Mouse (Mus musculus): ENCODE measurements around the gene Elane.

The Elane gene

GRCm38 (mm10) chr10:79916081-79916480 lies 30.0 kb downstream of the Elane start:
- DNase-seq (ENCODE audit: low spot score) = no peak

GRCm38 (mm10) chr10:79916808-79917531 lies 30.9 kb downstream of the Elane start, which contains the start of gene Kiss1r:
Kiss1r (plus strand) TSS chr10:79916971.
- peak; percentile 73 for DNase-seq (ENCODE audit: low spot score)

DNA sequence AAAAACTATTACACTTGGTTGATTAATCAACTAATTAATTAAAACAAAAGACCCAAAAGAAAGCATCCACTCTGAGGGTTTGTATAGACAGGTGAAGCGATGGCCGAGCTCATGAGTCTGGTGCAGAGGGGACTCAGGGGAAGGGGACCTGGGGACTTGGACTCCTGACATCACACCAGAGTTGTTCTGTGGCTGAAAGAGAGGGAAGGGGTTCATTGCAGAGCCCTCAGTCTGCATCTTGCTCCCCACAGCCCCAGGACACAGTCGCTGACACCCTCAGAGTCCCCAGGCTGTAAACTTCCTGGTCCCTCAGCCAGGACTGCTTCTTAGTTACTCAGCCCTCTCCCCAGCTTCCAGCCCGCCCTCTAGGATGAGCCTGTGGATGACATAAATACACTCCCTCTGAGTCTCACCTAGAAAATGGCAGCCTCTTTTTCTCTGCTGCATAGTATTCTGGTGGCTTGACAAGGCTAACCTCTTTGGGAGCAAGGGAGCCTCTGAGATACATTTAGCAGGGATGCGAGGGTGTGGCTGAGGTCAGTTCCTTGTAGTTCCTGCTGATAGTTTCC lies 31.6 kb downstream of the Elane start:
- DNase-seq (ENCODE audit: low spot score) = no peak

DNA sequence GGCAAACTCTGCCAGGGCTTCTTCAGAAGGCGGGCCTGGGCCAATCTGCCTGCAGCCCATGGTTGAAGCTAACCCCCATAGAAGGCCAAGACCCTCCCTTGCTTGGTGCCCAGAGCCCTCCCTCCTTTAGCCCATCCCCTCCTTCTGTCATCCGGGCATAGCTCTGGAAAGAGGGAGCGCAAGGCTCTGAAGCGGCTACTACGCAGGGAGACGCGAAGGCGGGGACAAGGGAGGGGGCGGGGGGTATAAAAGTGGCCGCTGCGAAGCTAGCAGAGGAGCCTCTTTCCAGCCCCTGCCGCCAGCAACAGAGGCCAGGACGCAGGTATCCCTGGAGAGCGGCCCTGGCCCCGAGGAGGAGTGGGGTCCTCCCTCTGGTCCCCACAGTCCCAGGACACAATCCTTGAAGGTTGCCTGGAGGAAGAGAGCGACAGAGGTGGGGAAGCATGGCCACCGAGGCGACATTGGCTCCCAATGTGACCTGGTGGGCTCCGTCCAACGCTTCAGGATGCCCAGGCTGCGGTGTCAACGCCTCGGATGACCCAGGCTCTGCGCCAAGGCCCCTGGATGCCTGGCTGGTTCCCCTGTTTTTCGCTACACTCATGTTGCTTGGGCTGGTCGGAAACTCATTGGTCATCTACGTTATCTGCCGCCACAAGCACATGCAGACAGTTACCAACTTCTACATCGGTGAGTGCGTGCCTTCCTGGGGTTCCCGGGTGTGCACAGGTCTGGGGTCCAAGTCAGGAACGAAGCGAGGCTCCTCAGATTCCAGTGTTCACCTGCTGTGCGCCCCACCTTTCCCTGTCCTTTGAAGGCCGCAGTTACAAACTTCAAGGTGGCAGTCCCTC lies 32.4 kb downstream of the Elane start:
- no peak for DNase-seq (ENCODE audit: low spot score)

DNA sequence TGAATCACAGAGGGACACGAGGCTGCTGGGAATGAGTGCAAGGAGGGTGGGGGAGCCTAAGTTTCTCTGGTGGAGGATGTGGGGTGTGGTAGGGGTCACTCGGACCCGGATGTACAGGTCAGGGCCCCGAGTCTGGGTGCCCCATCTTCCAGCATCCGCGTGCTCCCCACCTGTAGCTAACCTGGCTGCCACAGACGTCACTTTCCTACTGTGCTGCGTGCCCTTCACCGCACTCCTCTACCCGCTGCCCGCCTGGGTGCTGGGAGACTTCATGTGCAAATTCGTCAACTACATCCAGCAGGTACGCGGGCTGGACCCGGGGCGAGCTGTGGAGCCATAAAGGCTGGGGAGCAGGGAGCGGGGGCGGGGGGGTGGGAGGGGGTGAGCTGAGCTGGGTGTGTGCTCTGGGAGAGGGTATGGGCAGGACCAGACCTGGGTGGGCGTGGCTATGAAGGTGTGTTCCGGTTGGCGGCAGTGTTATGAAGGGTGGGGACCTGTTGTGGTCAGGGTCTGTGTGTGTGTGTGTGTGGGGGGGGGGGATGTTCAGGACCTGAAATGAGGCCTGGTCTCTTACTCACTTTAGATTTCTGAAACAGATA lies 33.3 kb downstream of the Elane start:
- no peak for DNase-seq (ENCODE audit: low spot score)

DNA sequence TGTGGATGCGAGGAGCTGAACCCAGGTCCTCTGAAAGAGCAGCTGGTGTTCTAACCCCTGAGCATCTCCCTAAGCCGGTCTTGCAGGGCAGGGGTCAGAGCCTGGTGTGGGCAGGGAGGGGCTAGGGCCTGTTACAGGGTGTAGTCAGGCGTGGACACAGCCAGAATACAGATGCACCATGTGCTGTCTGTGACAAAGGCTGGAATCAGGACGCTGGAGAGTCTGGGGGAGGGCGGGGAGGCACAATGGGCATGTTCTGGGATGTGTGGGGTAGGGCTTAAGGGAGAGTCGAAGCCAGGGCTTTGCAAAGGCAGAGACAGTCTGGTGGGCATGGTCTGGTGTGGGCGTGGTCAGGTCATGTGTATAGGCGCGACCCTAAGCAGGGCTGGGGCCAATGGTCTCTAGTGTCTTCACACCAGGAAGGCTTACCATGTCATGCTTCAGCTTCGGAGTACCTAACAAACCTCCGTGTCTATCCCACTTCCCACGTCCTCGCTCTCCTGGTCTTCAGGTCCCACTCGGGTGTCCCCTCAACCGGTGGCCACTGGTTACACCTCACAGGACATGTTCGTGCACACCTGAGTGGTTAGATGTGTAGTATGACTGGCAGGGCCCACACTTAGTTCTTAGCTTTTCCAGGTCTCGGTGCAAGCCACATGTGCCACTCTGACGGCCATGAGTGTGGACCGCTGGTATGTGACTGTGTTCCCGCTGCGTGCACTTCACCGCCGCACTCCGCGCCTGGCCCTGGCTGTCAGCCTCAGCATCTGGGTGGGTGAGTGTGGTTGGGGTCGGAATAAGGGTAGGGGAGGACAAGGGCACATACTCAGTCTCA lies 34.2 kb downstream of the Elane start:
- DNase-seq (ENCODE audit: low spot score) = no peak

- DNase-seq (ENCODE audit: low spot score) = no peak
Measured at GRCm38 (mm10) chr10:79920958-79921535, 35.0 kb downstream of the Elane start, which contains the start of gene R3hdm4. R3hdm4 (minus strand) TSS chr10:79921208.

DNA sequence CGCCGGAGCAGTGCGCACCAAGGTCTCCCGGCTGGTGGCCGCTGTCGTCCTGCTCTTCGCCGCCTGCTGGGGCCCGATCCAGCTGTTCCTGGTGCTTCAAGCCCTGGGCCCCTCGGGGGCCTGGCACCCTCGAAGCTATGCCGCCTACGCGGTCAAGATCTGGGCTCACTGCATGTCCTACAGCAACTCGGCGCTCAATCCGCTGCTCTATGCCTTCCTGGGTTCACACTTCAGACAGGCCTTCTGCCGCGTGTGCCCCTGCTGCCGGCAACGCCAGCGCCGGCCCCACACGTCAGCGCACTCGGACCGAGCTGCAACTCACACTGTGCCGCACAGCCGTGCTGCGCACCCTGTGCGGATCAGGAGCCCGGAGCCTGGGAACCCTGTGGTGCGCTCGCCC lies 35.5 kb downstream of the Elane start:
- DNase-seq (ENCODE audit: low spot score) = no peak

GRCm38 (mm10) chr10:79924998-79925784 lies 39.1 kb downstream of the Elane start:
- peak; percentile 91 for DNase-seq (ENCODE audit: low spot score)

DNA sequence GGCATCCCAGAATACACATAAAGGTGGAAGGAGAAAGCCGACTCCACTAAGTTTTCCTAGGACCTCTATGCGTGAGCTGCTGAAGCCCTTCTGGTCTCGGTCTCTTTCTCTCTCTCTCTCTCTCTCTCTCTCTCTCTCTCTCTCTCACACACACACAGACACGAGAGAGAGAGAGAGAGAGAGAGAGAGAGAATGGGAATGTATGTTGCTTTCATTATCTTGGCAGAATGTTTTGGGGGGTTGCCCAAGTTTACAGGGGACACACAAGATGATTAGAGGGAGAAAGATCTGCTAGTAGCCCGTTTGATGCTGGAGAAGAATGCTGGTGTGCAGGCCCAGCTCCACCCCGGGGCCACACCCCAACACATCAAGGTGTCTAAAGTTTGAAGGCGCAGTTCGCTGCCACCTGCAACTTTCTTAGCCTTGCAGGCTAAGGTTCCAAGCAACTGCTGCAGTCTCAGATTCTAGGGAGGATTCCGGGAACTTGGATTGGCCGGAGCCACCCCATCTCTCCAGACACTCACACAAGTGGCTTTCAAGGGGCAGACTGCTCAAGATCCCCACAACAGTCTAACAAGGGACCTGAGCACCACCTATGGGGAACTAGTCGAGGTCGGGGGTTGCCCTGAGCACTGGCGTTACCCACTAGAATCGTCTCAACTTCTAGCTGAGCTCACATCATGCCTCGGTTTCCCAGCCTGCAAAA lies 39.9 kb downstream of the Elane start:
- DNase-seq (ENCODE audit: low spot score) = peak; percentile 34

GRCm38 (mm10) chr10:79926491-79927323 lies 40.7 kb downstream of the Elane start, which contains the start of gene Arid3a:
Arid3a (plus strand) TSS chr10:79927043.
- peak; percentile 89 for DNase-seq (ENCODE audit: low spot score)

DNA sequence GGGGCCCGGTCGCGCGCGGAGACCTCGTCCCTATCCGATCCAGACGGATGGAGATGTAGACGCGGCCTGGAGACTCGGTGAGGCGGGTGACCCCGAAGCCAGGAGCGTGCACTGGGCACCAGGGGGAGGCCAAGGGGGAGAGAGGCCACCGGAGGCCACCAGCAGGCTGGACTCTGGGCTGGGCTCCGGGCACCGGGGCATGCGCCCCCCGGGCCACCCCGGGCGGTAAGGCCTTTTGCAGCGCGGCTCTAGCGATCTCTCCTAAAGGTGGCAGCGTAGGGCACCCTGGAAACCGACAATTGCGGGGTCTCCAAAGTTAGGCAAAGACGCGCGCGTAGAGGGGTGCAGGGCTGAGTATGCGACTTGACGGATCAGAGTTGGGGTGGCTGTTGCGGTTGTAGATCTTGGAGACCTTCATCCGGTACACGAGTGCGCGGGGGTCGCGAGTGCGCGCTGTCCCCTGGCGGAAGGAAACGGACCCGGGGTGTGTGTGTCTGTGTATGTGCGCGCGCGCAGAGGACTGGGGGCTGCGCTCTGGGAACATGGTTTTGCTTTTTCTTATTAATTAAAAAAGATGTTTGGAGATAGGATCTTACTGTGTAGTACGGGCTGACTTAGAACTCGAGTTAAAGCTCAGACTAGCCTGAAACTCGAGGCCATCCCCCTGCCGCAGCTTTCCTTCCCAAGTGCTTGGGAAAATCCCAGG lies 41.4 kb downstream of the Elane start:
- peak; percentile 54 for DNase-seq (ENCODE audit: low spot score)

DNA sequence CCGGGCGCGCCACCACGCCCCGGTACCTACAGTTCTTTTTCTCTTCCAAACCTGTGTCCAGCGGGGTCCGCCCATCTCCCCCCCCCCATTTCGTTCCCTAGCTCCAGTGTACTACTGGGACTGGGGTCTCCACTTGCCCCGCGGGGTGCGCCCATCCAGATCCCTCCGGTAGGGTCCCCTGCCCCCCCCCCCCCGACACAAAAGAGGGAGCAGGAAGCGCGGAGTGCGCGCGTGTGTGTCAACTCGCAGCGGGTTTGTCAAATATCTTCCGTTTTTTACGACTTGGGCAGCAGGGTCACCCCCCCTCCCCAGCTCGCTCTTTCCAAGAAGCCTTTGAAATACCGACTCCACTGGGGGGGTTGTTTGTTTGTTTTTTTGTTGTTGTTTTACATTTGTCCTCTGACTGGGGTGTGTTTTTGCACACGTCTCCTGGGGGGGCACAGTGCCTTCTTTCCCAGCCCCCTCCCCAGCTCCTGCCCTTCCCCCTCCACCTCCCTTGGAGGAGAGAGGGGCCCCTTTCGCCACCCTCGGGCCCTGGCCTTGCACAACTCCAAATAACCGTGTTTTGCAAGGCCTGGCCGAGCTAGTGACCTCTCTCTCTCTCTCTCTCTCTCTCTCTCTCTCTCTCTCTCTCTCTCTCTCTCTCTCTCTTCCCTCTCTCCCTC lies 42.1 kb downstream of the Elane start:
- no peak for DNase-seq (ENCODE audit: low spot score)

DNA sequence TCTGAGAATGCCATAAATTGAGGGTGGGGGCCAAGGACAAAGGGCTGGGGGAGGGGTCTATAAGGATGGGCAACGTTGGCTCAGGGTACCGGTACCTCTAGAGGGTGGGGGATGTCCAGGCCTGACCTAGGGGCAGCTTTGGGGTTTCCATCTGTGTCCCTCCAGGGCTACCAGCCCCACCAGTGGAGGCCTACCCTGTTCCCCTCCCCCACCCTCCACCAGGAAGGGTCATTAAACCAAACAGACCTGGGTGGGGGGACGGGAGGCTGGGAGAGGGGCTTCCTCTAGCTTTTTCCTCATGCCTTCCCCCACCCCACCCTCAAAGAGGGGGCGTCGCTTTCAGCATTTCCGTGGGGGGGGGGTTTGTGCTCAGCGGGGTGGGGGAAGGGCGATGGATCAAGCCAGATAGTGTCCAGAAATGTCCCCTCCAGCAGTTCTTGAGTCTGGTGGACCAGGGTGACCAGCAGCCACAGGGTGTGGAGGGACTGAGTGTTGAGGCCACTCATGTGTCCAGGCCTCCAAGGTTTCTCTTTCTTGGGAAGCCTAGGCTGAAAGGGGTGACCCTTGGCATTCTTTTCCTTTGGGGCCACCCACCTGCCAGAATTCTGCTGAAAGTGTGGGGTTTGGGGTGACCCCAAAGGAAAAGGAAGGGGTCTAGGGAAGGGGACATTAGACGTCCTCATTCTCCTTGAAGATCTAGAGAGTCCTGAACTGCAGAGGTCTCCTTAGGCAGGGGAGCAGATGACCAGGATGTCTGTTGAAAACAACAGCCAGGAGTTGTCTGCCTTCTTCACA lies 43.1 kb downstream of the Elane start:
- no peak for DNase-seq (ENCODE audit: low spot score)

GRCm38 (mm10) chr10:79929967-79930825 lies 44.1 kb downstream of the Elane start:
- no peak for DNase-seq (ENCODE audit: low spot score)

- DNase-seq (ENCODE audit: low spot score) = no peak
Measured at GRCm38 (mm10) chr10:79930826-79931186, 44.8 kb downstream of the Elane start.

Measured in T-cell, adult 2 months (primary cell).